Mouse (Mus musculus): Measurements from ENCODE around the gene Pla1a. TPM values are rescaled to one million over a fixed set of nuclear protein-coding genes. Genes with fewer than 3 reads are reported as not detected.

The Pla1a gene
- polyA plus RNA-seq, 1 experiment, result 4.7 TPM

DNA sequence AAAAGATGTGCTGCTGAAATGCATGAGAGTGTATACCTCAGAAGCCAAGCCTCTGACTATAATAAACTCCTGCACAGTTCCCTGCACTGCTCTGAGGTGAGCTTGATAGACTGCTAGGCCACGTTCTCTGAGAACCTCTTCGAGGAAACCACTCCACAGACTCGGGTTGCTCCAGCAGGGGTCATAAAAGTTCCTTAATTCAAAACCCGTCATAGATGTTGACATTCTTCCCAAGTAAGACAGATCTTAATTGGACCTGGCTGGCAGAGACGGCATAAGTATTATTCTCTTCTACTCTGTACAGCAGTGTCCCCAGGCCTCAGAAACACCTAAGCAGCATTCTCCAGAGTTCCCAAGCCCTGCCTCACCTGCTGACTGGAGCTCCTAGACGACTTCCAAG is 82.0 kb downstream of the Pla1a start:
- Histone ChIP-seq H3K4me1 (ENCODE audit: control insufficient read depth, insufficient read depth, low read length) (peaks cover 3% of the 10 kb centered on the region; the same call in 1 of the 2 replicates), H3K27me3 (ENCODE audit: control insufficient read depth, insufficient read depth, low read length) (no peaks in the 10 kb centered on the region), H3K27ac (ENCODE audit: control insufficient read depth, insufficient read depth, low read depth, low read length) (no peak overlapping the region), H3K36me3 (ENCODE audit: control insufficient read depth, insufficient read depth, low read length) (no peaks in the 10 kb centered on the region; the same call in 1 of the 2 replicates), H3K4me3 (ENCODE audit: control insufficient read depth, low read depth, low read length) (no peak overlapping the region)
- TF ChIP-seq CTCF (IDR thresholded peaks at IDR 0.05; ENCODE audit: control insufficient read depth, insufficient read depth, insufficient replicate concordance, low read depth, low read length) (no peak), POLR2A (IDR thresholded peaks at IDR 0.05; ENCODE audit: control insufficient read depth, low read depth, low read length) (no peak)

DNA sequence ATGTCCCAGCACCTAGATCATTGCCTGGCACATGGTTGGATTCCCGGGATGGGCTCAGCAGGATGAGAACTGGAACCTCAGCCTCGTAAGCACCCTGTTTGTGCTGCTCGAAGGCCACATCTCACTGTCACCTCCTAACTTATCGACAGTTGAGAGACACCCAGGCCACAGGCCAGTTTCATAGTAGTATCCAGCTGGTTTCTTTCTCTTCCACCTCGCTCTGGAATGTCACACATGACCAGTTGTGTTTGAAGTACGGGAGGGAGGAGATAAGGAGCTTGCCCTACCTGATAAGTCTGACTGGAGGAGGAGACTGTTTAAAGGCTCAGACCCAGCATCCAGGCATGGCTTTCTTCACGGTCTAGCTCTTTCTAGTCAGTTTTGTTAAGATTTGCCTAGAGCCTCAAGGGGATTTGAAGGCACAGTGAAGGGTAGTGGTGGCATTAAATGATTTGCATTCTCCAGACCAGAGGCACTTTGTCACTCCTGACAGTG is 82.5 kb downstream of the Pla1a start:
- Histone ChIP-seq H3K4me3 (ENCODE audit: control insufficient read depth, low read depth, low read length) (no peak overlapping the region), H3K36me3 (ENCODE audit: control insufficient read depth, insufficient read depth, low read length) (no peaks in the 10 kb centered on the region; the same call in 1 of the 2 replicates), H3K27ac (ENCODE audit: control insufficient read depth, insufficient read depth, low read depth, low read length) (no peak overlapping the region), H3K27me3 (ENCODE audit: control insufficient read depth, insufficient read depth, low read length) (no peaks in the 10 kb centered on the region), H3K4me1 (ENCODE audit: control insufficient read depth, insufficient read depth, low read length) (peaks cover 3% of the 10 kb centered on the region; the same call in 1 of the 2 replicates)
- no peak for TF ChIP-seq CTCF (IDR thresholded peaks at IDR 0.05; ENCODE audit: control insufficient read depth, insufficient read depth, insufficient replicate concordance, low read depth, low read length)
- no peak for TF ChIP-seq POLR2A (IDR thresholded peaks at IDR 0.05; ENCODE audit: control insufficient read depth, low read depth, low read length)

DNA sequence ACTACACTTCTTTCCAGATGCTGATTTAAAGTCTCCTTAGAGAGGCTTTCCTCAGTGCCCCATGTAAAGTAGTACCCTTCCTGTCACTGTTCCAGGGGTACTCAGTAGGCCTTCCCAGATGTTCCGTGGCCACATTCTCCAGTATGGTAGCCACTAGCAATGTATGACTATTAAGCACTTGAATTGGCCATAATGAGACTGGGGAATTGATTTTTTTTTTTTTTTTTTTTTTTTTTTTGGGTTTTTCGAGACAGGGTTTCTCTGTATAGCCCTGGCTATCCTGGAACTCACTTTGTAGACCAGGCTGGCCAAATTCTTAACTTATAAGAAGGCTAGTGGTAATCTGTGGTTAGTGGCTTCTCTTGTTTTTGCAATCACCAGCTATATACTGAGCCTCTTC is 83.1 kb downstream of the Pla1a start:
- no peak overlapping the region for H3K4me3 ChIP-seq (ENCODE audit: control insufficient read depth, low read depth, low read length)
- no peaks in the 10 kb centered on the region; the same call in 1 of the 2 replicates for H3K36me3 ChIP-seq (ENCODE audit: control insufficient read depth, insufficient read depth, low read length)
- H3K27me3 ChIP-seq (ENCODE audit: control insufficient read depth, insufficient read depth, low read length), result no peaks in the 10 kb centered on the region
- no peak for TF ChIP-seq CTCF (IDR thresholded peaks at IDR 0.05; ENCODE audit: control insufficient read depth, insufficient read depth, insufficient replicate concordance, low read depth, low read length)
- no peak for TF ChIP-seq POLR2A (IDR thresholded peaks at IDR 0.05; ENCODE audit: control insufficient read depth, low read depth, low read length)
- H3K4me1 ChIP-seq (ENCODE audit: control insufficient read depth, insufficient read depth, low read length), result peaks cover 3% of the 10 kb centered on the region; the same call in 1 of the 2 replicates
- H3K27ac ChIP-seq (ENCODE audit: control insufficient read depth, insufficient read depth, low read depth, low read length), result no peak overlapping the region

DNA sequence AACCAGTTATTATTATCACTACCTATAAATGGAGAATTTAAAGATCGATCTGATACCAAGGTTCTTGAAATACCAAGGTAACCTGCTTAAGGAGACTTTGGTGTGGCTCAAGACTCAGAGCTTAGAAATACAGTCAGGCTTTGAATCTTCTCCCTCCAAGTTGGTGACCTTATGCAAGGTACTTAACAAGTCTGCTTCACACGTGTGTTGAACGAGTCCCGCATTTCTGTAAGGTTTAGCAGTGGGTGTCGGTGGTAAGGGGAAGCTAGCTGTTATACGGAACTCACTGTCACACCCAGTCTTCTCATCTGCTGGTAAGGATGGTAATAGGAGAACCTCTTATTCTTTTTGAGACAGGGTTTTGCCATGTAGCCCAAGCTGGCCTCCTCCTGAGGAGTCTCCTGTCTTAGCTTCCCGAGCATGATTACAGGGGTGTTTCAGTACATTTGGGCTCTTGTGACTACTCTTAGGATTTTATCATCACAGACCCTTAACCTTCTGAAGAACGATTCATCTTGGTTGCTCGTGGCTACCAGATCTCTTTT is 84.7 kb downstream of the Pla1a start:
- TF ChIP-seq CTCF (IDR thresholded peaks at IDR 0.05; ENCODE audit: control insufficient read depth, insufficient read depth, insufficient replicate concordance, low read depth, low read length), result no peak
- TF ChIP-seq POLR2A (IDR thresholded peaks at IDR 0.05; ENCODE audit: control insufficient read depth, low read depth, low read length), result no peak
- Histone ChIP-seq H3K36me3 (ENCODE audit: control insufficient read depth, insufficient read depth, low read length) (no peaks in the 10 kb centered on the region; the same call in 1 of the 2 replicates), H3K4me3 (ENCODE audit: control insufficient read depth, low read depth, low read length) (no peak overlapping the region), H3K27me3 (ENCODE audit: control insufficient read depth, insufficient read depth, low read length) (no peaks in the 10 kb centered on the region), H3K4me1 (ENCODE audit: control insufficient read depth, insufficient read depth, low read length) (peaks cover 3% of the 10 kb centered on the region; the same call in 1 of the 2 replicates), H3K27ac (ENCODE audit: control insufficient read depth, insufficient read depth, low read depth, low read length) (no peak overlapping the region)

DNA sequence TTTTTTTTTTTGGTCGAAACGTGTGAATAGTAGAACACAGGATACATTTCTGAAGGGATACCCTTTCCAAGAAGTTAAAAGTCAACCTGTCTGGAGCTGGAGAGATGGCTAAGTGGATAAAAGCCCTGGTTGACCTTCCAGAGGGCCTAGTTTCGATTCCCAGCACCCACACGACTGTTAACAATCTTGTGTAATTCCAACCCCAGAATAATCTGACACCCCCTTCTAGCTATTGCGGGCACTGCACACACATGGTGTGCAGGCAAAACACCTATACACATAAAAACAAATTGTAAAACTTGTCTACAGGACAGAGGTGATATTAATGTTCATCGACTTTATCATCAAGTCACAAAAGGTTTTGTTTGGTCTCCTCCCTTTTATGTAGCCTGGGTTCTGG is 85.4 kb downstream of the Pla1a start:
- no peaks in the 10 kb centered on the region; the same call in 1 of the 2 replicates for H3K36me3 ChIP-seq (ENCODE audit: control insufficient read depth, insufficient read depth, low read length)
- H3K4me1 ChIP-seq (ENCODE audit: control insufficient read depth, insufficient read depth, low read length), result peaks cover 3% of the 10 kb centered on the region; the same call in 1 of the 2 replicates
- no peak for TF ChIP-seq CTCF (IDR thresholded peaks at IDR 0.05; ENCODE audit: control insufficient read depth, insufficient read depth, insufficient replicate concordance, low read depth, low read length)
- no peak overlapping the region for H3K27ac ChIP-seq (ENCODE audit: control insufficient read depth, insufficient read depth, low read depth, low read length)
- H3K4me3 ChIP-seq (ENCODE audit: control insufficient read depth, low read depth, low read length), result no peak overlapping the region
- H3K27me3 ChIP-seq (ENCODE audit: control insufficient read depth, insufficient read depth, low read length), result no peaks in the 10 kb centered on the region

DNA sequence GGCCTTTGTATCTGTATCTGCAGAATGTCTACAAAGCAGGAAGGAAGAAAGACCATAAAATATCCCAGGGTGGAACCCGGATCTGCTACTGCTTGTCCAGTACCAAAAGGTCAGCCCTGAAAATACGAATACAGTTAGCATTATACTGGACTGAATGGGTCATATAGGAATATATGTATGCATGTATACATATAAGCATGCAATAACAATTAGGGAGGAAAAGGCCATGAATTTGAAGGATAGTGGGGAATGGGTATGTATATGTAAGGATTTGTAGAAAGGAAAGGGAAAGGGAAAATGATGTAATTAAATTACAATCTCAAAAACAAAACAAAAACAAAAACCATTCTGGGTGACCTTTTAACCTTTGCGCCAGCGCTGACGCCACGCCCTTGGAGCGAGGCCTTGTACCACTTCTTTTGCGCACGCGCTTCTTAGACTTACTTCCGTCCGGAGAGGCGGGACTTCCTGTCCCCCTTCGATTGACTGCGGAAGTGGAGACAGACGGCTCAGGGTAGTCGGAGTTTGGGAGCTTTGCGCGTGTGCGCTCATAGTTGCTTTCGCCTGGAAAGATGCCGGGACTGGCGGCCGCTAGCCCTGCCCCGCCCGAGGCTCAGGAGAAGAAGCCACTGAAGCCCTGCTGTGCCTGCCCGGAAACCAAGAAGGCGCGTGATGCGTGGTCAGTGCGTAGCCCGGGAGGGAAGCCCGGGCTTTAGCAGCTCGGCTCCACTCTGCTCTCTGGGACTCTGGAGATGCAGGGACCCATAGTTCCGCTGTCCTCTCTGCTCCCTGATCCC is 86.2 kb downstream of the Pla1a start, which contains the start of the genes Cox17 and Gm21987:
Cox17 (plus strand) TSS at position 463 of the 797 bp plus-strand sequence.
Gm21987 (plus strand) TSS at position 512 of the 797 bp plus-strand sequence.
- Histone ChIP-seq H3K4me1 (ENCODE audit: control insufficient read depth, insufficient read depth, low read length) (peaks cover 6% of the 10 kb centered on the region), H3K27ac (ENCODE audit: control insufficient read depth, insufficient read depth, low read depth, low read length) (peak within 1 kb of the TSS; percentile 86), H3K36me3 (ENCODE audit: control insufficient read depth, insufficient read depth, low read length) (no peaks in the 10 kb centered on the region; the same call in 1 of the 2 replicates), H3K27me3 (ENCODE audit: control insufficient read depth, insufficient read depth, low read length) (no peaks in the 10 kb centered on the region), H3K4me3 (ENCODE audit: control insufficient read depth, low read depth, low read length) (peak within 1 kb of the TSS; percentile 96)
- TF ChIP-seq POLR2A (IDR thresholded peaks at IDR 0.05; ENCODE audit: control insufficient read depth, low read depth, low read length) (peak; percentile 85), CTCF (IDR thresholded peaks at IDR 0.05; ENCODE audit: control insufficient read depth, insufficient read depth, insufficient replicate concordance, low read depth, low read length) (no peak)

Other genes with a start within 250 kb of the Pla1a start
- gene Nr1i2, start 138.3 kb downstream of the Pla1a start, polyA plus RNA-seq (2012; rRNA removed), result 0.22 and 0.36 TPM in 2 replicates
- gene Maats1, start 91.0 kb downstream of the Pla1a start, polyA plus RNA-seq (2012; rRNA removed), result 22.4 and 23.4 TPM in 2 replicates
- gene Cox17, start 86.2 kb downstream of the Pla1a start, polyA plus RNA-seq (2012; rRNA removed), result 53.2 and 68.3 TPM in 2 replicates
- not detected in 2 replicates for gene Gm21987, start 86.1 kb downstream of the Pla1a start, polyA plus RNA-seq (2012; rRNA removed)
- gene Popdc2, start 70.9 kb downstream of the Pla1a start, polyA plus RNA-seq (2012; rRNA removed), result 1.4 and 2.0 TPM in 2 replicates
- gene Adprh, start 19.6 kb upstream of the Pla1a start, polyA plus RNA-seq (2012; rRNA removed), result 19.2 and 21.7 TPM in 2 replicates
- 0.08 and 0.10 TPM in 2 replicates for gene Cd80, start 22.4 kb upstream of the Pla1a start, polyA plus RNA-seq (2012; rRNA removed)
- 5.3 and 6.4 TPM in 2 replicates for gene Timmdc1, start 89.5 kb upstream of the Pla1a start, polyA plus RNA-seq (2012; rRNA removed)
- gene Poglut1, start 117.1 kb upstream of the Pla1a start, polyA plus RNA-seq (2012; rRNA removed), result 3.9 and 4.3 TPM in 2 replicates
- gene Tmem39a, start 125.6 kb upstream of the Pla1a start, polyA plus RNA-seq (2012; rRNA removed), result 43.7 and 45.1 TPM in 2 replicates